Mouse (Mus musculus) erythroid progenitor cell, adult 5-6 weeks (primary cell): ENCODE measurements around the gene Cntnap5a. TPM values are rescaled to one million over a fixed set of nuclear protein-coding genes. Genes with fewer than 3 reads are reported as not detected.

Source experiments
- ATAC-seq: replicated peaks from 2 replicates; pipeline ENCODE4 v1.8.0; 2016; ENCODE audit warnings: moderate number of reproducible peaks, mild to moderate bottlenecking, moderate TSS enrichment, inconsistent platforms; ENCODE audit not compliant: poor library complexity, low FRiP score, severe bottlenecking
- total RNA-seq, 2 experiments: library from RNA; stranded (forward) in 1 of 2; stranded (reverse) in 1 of 2; fragments of 150-400 nt in 1 of 2; fragments of 186-747, 209-891 nt in 1 of 2; gene quantifications; 2 replicates each; pipeline versions ENCODE4 v1.2.3 to v1.2.4; 2015 to 2017; ENCODE audit warnings: low replicate concordance in 2 of 2

Gene Cntnap5a
- total RNA-seq, 2 experiments from 2014 or later = not detected

- ATAC-seq = no peak
Observed at GRCm38 (mm10) chr1:116313269-116313668, 628.7 kb downstream of the Cntnap5a start.

- ATAC-seq = no peak
Observed at GRCm38 (mm10) chr1:116324505-116324904, 639.9 kb downstream of the Cntnap5a start.

GRCm38 (mm10) chr1:116353669-116354068 lies 669.1 kb downstream of the Cntnap5a start:
- no peak for ATAC-seq

- ATAC-seq = no peak
Observed at GRCm38 (mm10) chr1:116365606-116366005, 681.0 kb downstream of the Cntnap5a start.

- ATAC-seq = no peak
Observed at GRCm38 (mm10) chr1:116366171-116366570, 681.6 kb downstream of the Cntnap5a start.

GRCm38 (mm10) chr1:116366806-116367205 lies 682.2 kb downstream of the Cntnap5a start:
- no peak for ATAC-seq

GRCm38 (mm10) chr1:116367572-116367971 lies 683.0 kb downstream of the Cntnap5a start:
- ATAC-seq = no peak

- ATAC-seq = no peak
Observed at GRCm38 (mm10) chr1:116370817-116371216, 686.3 kb downstream of the Cntnap5a start.

GRCm38 (mm10) chr1:116373551-116373950 lies 689.0 kb downstream of the Cntnap5a start:
- ATAC-seq = no peak

- ATAC-seq = no peak
Observed at GRCm38 (mm10) chr1:116392390-116392789, 707.8 kb downstream of the Cntnap5a start.

- ATAC-seq = no peak
Observed at GRCm38 (mm10) chr1:116401996-116402656, 717.6 kb downstream of the Cntnap5a start.

GRCm38 (mm10) chr1:116409836-116410235 lies 725.3 kb downstream of the Cntnap5a start:
- ATAC-seq = no peak

GRCm38 (mm10) chr1:116428396-116428795 lies 743.8 kb downstream of the Cntnap5a start:
- ATAC-seq = no peak

GRCm38 (mm10) chr1:116455115-116455717 lies 770.7 kb downstream of the Cntnap5a start:
- no peak for ATAC-seq

GRCm38 (mm10) chr1:116477703-116478102 lies 793.1 kb downstream of the Cntnap5a start:
- no peak for ATAC-seq

- no peak for ATAC-seq
Observed at GRCm38 (mm10) chr1:116488780-116489569, 804.4 kb downstream of the Cntnap5a start.

GRCm38 (mm10) chr1:116577969-116578666 lies 893.6 kb downstream of the Cntnap5a start:
- no peak for ATAC-seq

- ATAC-seq = no peak
Observed at GRCm38 (mm10) chr1:116616272-116616671, 931.7 kb downstream of the Cntnap5a start.
